Mouse (Mus musculus): ENCODE data around the gene Ap5z1. TPM values are rescaled to one million over a fixed set of nuclear protein-coding genes. Genes with fewer than 3 reads are reported as not detected.

The Ap5z1 gene
- total RNA-seq, 2 experiments from 2014 or later: 2.5 to 4.0 TPM

- no peak for DNase-seq
Observed at GRCm38 (mm10) chr5:142521195-142521866, 57.6 kb downstream of the Ap5z1 start.

- DNase-seq: no peak
Observed at GRCm38 (mm10) chr5:142524711-142525464, 61.1 kb downstream of the Ap5z1 start.

Other genes with a start within 250 kb of the Ap5z1 start
- gene Foxk1, start 62.4 kb upstream of the Ap5z1 start, total RNA-seq (2021): 10 to 100 TPM; 10.5 to 12.1 TPM
- under 1 TPM; 0.08 to 0.19 TPM for gene Papolb, start 66.1 kb downstream of the Ap5z1 start, total RNA-seq (2021)
- gene Radil, start 87.2 kb downstream of the Ap5z1 start, total RNA-seq (2021): 1 to 10 TPM; 1.9 to 3.4 TPM
- not detected for gene Mmd2, start 144.9 kb downstream of the Ap5z1 start, total RNA-seq (2021)
- gene Wipi2, start 163.8 kb downstream of the Ap5z1 start, total RNA-seq (2021): 10 to 100 TPM; 28.6 to 28.8 TPM
- gene Slc29a4, start 228.6 kb downstream of the Ap5z1 start, total RNA-seq (2021): under 1 TPM; 0.16 to 0.26 TPM

All from gastrocnemius, postnatal 25 days (tissue).